Mouse (Mus musculus) frontal cortex, adult (tissue): ENCODE measurements around the gene Ncbp2.
A peak's percentile ranks its signal among the peaks of the same experiment; 100 is the strongest.

Source experiments
- ATAC-seq: cut with Nextera tagmentation; 2 replicates; pipeline ENCODE4 v1.9.2; 2017; ENCODE audit warnings: mild to moderate bottlenecking, moderate library complexity, mixed read lengths; ENCODE audit not compliant: low TSS enrichment

Ncbp2 gene

DNA sequence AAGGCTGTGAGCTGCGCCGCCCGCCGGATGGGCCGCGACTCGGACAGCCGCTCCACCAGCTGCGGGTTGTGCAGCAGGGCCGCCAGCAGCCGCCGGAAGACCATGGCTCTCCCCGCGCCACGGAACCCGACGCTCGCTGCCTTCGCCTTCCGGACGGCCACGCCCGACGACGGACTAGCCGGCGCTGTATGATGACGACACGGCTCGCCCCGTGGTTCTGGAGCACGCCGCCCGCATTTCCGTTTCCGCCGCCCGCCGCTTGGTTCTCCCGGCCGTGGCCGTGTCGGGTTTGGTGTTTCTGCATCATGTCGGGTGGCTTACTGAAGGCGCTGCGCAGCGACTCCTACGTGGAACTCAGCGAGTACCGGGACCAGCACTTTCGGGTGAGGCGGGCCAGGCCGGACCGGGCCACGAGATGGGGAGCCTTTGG, at the start of gene Ncbp2, which contains the start of gene 0610012G03Rik:
Ncbp2 (plus strand) TSS at position 169 of the 430 bp plus-strand sequence.
0610012G03Rik (minus strand) TSS at position 150 of the 430 bp plus-strand sequence.
- peak; percentile 74 for ATAC-seq

GRCm38 (mm10) chr16:31898546-31899326, 49.6 kb upstream of the Ncbp2 start:
- ATAC-seq = peak; percentile 58

GRCm38 (mm10) chr16:31901886-31902285, 46.4 kb upstream of the Ncbp2 start:
- no peak for ATAC-seq

- ATAC-seq = peak; percentile 16; the same call in 1 of the 2 replicates
Measured at GRCm38 (mm10) chr16:31903239-31903638, 45.1 kb upstream of the Ncbp2 start.

DNA sequence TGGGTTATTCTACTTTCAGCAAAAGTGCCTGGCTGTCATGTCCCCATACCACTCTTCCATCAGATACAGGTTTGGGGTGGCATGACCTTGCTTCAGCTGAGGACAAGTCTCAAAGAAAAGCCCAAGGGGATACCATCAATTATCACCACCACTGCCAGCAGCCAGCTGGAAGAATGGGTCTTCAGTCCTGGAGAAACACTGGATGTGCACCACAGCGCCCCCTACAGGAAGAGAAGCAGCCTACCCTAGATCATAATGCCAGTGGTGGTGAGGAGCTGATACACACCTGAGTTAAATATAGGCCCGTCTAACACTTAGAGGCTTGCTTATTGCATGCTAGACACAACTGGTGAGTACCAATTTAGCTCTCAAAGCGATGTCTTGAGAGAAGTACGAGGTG, 43.0 kb upstream of the Ncbp2 start:
- ATAC-seq = no peak

GRCm38 (mm10) chr16:31905891-31906825, 42.2 kb upstream of the Ncbp2 start:
- peak; percentile 25; the same call in 1 of the 2 replicates for ATAC-seq

DNA sequence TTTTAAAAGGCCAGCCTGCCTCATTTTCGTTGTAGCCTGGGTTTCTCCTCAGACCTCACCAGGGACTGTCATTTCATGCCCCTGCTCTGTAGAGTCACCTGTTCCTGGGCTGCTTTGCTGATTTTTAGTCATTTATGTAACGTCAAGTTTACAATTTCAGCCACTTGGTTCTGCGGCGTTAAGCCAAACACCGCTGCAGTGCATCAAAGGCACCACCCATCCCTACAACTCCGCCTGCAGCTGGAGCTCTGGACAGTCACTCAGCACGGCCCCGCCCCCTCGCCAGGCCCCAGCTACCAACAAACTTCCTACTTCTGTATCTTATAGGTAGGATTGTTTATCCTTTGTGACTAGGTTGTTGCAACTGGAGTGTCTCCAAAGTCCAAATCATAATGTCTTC, 41.4 kb upstream of the Ncbp2 start:
- no peak for ATAC-seq

GRCm38 (mm10) chr16:31908959-31909358, 39.4 kb upstream of the Ncbp2 start:
- ATAC-seq = peak; percentile 77

DNA sequence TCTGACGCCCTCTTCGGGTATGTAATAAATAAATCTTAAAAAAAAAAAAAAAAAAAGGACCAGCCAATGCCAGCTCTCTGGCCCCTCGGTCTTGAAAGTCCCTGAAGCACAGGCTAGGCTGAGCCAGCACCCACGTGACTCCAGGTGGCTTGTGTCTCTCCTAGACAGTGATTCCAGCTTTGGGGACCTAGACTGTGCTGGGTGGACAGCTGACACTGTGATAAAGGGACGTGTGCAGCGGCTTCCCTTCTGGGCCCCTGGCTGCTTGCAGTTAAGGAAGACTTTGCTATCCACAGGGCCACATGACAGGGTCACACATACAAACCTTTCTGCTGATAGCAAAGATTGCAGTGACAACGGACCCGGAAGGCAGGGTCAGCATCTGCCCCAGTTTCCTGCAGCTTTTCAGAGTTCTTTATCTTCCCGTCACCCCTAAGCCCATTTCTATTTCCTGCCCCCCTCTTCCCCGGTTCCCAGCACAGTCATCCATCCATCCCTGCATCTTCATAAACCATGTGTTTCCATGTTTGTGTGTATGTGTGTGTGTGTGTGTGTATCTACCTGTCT, 37.9 kb upstream of the Ncbp2 start:
- no peak for ATAC-seq

DNA sequence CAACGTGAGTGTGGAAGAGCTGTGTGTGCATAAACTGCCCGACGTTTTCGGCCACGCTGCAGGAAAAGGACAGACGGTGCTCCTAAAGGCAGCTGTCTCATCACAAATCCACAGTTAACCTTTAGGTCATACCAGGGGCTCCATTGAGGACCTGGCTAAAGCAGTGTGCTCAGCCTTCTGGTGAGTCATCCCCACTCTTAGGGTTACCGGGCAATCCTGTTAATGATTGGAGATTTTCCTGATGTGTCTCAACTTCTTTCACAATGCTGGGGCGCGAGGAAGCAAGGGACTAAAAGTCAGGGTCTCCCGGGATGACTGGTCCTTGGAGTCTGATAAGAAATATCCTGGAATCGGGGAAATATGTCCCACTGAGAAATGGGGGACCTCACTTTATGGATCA, 30.5 kb upstream of the Ncbp2 start:
- no peak for ATAC-seq

GRCm38 (mm10) chr16:31918248-31918724, 30.0 kb upstream of the Ncbp2 start:
- peak; percentile 92 for ATAC-seq

GRCm38 (mm10) chr16:31924368-31924767, 23.9 kb upstream of the Ncbp2 start:
- ATAC-seq = no peak

DNA sequence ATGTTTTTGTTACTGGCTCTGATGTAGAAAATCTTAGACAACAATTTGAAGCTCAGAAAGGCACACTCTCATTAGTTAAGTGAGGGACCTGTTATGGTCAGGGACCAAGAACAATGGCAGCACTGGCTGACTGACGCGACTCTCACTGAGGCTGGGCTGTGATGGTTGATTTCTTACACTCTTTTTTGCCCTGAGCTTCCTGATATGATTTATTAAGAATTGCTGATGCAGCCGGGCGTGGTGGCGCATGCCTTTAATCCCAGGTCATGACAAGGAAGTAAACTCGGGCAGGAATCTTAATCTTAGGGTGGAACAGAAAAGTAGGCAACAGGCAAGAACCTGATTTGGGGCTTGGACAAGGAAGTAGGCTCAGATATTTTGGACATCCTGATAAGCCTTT, 22.2 kb upstream of the Ncbp2 start:
- no peak for ATAC-seq

- no peak for ATAC-seq
Measured at GRCm38 (mm10) chr16:31926547-31927182, 21.6 kb upstream of the Ncbp2 start.

DNA sequence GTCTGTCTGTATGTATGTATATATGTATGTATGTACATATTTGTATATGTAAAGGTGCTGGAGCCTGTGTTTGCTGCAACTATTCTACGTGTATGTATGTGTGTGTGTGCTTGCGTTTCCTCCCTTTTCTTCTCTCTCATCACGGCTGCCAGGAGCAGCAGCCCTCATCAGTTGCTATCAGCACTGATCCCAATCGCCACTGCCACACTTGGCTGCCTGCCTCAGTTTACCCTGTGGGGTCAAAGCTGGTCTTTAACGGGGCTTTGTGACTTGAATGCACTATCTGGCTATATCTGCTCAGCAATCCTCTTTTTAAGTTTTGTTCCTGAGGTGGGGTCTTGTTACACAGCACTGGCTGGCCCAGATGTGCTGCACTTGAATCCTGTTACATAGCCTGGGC, 20.9 kb upstream of the Ncbp2 start:
- ATAC-seq = no peak

GRCm38 (mm10) chr16:31931330-31931729, 17.0 kb upstream of the Ncbp2 start:
- no peak for ATAC-seq

- ATAC-seq = peak; percentile 7; the same call in 1 of the 2 replicates
Measured at GRCm38 (mm10) chr16:31932255-31932654, 16.1 kb upstream of the Ncbp2 start.

DNA sequence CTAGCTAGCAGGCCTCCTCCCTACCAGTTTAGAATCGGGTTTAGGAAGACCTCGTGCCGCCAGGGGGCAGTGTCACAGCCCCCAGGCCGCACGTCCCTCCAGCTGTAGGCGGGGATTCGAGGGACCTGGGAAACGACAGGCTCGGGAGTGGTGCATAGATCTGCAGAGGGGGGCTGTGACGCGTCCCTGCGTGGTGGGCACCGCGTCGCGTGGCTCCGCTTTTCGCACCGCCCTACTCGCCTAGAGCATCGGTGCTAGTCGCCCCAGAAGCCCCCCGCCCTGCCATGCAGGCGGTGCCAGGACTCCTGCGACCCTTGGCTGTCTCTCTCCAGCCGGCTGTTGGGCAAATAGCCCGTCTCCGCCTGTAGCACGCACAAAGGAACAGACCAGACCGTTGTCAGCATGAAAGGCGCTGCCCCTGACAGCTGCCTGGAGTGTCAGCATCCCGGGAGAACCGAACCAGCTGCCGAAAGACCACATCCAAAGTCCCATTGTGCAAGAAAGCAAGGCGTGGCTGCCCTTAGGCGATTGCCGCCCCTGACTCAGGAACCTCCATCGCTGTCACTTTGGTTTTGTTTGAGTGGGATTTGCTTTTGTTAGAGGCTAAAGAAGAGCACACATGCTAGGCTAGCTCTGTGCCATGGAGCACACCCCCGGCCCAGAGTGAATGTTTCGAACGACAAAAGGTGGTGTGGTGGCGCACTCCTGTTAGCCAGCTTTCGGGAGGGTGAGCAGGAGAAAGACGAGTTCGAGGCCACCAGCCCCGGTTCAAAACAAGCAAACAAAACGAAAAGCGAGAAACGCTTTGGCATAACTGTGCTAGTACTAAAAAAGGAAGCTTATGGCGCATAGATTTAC, 15.2 kb upstream of the Ncbp2 start:
- ATAC-seq = peak; percentile 68

DNA sequence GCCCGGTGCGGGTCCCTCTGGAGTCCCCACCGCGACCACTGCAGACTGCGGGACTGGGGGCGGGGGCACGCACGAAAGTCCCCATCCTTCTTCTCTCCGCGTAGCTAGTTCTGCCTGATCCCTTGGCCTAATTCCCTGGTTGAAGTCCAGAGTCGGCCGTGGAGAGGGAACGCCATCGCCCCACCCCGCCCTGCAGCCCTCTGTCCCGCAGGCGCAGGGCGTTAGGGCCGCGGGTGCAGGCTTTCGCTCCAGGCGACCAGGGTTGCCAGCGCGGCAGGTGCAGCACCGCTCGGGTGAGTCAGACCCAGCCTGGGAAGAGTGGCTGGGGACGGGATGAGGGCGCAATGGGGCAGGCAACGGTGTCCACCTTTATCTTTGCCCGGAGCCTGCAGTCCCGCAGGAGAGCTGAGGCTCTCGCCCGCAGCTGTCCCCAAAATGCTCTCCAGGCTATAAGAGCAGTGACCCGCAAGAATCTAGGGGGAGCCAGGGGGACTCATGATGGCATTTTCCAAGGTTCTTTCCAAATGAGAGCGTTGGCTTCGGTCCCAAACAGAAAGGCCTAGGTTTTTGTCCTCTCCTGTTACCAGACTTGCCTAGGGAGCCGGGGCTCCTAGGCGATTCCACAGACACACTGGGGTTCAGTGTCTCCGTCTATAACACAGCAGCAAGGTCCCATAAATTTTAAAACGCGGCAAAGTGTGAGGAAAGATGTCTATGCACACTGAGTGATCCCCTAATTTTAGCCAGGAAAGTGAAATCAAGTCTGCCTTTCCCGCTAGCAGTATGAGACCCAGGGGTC, 14.4 kb upstream of the Ncbp2 start, which contains the start of gene Pigz:
Pigz (plus strand) TSS at position 101 of the 799 bp plus-strand sequence.
- ATAC-seq = peak; percentile 21
